Mouse (Mus musculus) C2C12 (cell line): ENCODE data around the gene Dhx38. TPM values are rescaled to one million over a fixed set of nuclear protein-coding genes. Genes with fewer than 3 reads are reported as not detected.

Experiments
- H3K27me3 ChIP-seq: one replicate; pipeline ENCODE4 v1.6.1; 2011; ENCODE audit not compliant: control insufficient read depth, insufficient read depth, insufficient read length
- H3K36me3 ChIP-seq: one replicate; pipeline ENCODE4 v1.6.1; 2011; ENCODE audit not compliant: control insufficient read depth, insufficient read depth
- H3K4me3 ChIP-seq: one replicate; pipeline ENCODE4 v1.5.1; 2011; ENCODE audit warnings: mild to moderate bottlenecking, control low read depth; ENCODE audit not compliant: poor library complexity, insufficient read depth, severe bottlenecking
- H3K79me2 ChIP-seq: one replicate; pipeline ENCODE4 v1.6.1; 2011; ENCODE audit not compliant: control insufficient read depth, insufficient read depth
- H3K79me3 ChIP-seq: one replicate; pipeline ENCODE4 v1.6.1; 2011; ENCODE audit warnings: low read depth, control low read depth
- H3ac ChIP-seq: one replicate; pipeline ENCODE3; 2011; ENCODE audit warnings: low read depth; ENCODE audit not compliant: control insufficient read depth, insufficient read length
- CEBPB ChIP-seq: IDR thresholded peaks from one replicate; pipeline ENCODE4 v1.6.1; 2011; ENCODE audit warnings: low read depth, mild to moderate bottlenecking, control low read depth, moderate library complexity
- CTCF ChIP-seq: IDR thresholded peaks from one replicate; pipeline ENCODE4 v1.5.1; 2011; ENCODE audit not compliant: control insufficient read depth, insufficient read depth, insufficient read length
- FOSL1 ChIP-seq: IDR thresholded peaks from one replicate; pipeline ENCODE4 v1.8.0; 2011; ENCODE audit warnings: mild to moderate bottlenecking, low read length; ENCODE audit not compliant: poor library complexity, insufficient read depth, severe bottlenecking
- MAX ChIP-seq: IDR thresholded peaks from one replicate; pipeline ENCODE4 v1.6.1; 2011; ENCODE audit warnings: mild to moderate bottlenecking, control low read depth
- MYOD1 ChIP-seq: IDR thresholded peaks from one replicate; pipeline ENCODE4 v1.6.1; 2011; ENCODE audit warnings: low read depth; ENCODE audit not compliant: control insufficient read depth, insufficient read length
- MYOG ChIP-seq: IDR thresholded peaks from one replicate; pipeline ENCODE4 v1.6.1; 2011; ENCODE audit not compliant: control insufficient read depth, insufficient read length; ENCODE audit errors: extremely low read depth
- USF1 ChIP-seq: IDR thresholded peaks from one replicate; pipeline ENCODE4 v1.6.1; 2011; ENCODE audit warnings: low read depth, mild to moderate bottlenecking, control low read depth, moderate library complexity
- polyA plus RNA-seq: library from polyadenylated mRNA; unstranded; fragments of >200 nt; fragmentation: generic; extraction: Trizol; gene quantifications from one replicate; pipeline ENCODE4 v1.2.1, GENCODE M21; 2012; ENCODE audit warnings: missing spikeins

Gene Dhx38
- polyA plus RNA-seq, 1 experiment, result 30.5 TPM

GRCm38 (mm10) chr8:109536703-109537102, 29.0 kb downstream of the Dhx38 start:
- Histone ChIP-seq H3ac (no peak overlapping the region), H3K4me3 (no peak overlapping the region), H3K79me3 (no peaks in the 10 kb centered on the region), H3K79me2 (no peaks in the 10 kb centered on the region), H3K27me3 (peaks cover 20% of the 10 kb centered on the region), H3K36me3 (no peaks in the 10 kb centered on the region)
- TF ChIP-seq CTCF (peak; percentile 71), MAX (no peak)

- Histone ChIP-seq H3K79me2 (no peaks in the 10 kb centered on the region), H3ac (no peak overlapping the region), H3K36me3 (no peaks in the 10 kb centered on the region), H3K4me3 (no peak overlapping the region), H3K27me3 (peaks cover 25% of the 10 kb centered on the region), H3K79me3 (no peaks in the 10 kb centered on the region)
- no peak for TF ChIP-seq MYOD1
- no peak for TF ChIP-seq MAX
- no peak for TF ChIP-seq CEBPB
- no peak for TF ChIP-seq CTCF
- TF ChIP-seq MYOG, result no peak
- no peak for TF ChIP-seq FOSL1
- TF ChIP-seq USF1, result no peak
Measured at GRCm38 (mm10) chr8:109535140-109535990, 30.3 kb downstream of the Dhx38 start.

GRCm38 (mm10) chr8:109524008-109524407, 41.7 kb downstream of the Dhx38 start:
- TF ChIP-seq CEBPB (no peak), FOSL1 (no peak), MAX (no peak), MYOD1 (no peak), USF1 (no peak), CTCF (no peak), MYOG (no peak)
- H3ac ChIP-seq, result no peak overlapping the region
- H3K27me3 ChIP-seq, result peaks cover 16% of the 10 kb centered on the region
- no peak overlapping the region for H3K4me3 ChIP-seq
- H3K79me2 ChIP-seq, result no peaks in the 10 kb centered on the region
- no peaks in the 10 kb centered on the region for H3K79me3 ChIP-seq
- no peaks in the 10 kb centered on the region for H3K36me3 ChIP-seq

- Histone ChIP-seq H3K4me3 (no peak overlapping the region), H3ac (no peak overlapping the region), H3K36me3 (no peaks in the 10 kb centered on the region), H3K27me3 (peaks cover 16% of the 10 kb centered on the region), H3K79me2 (no peaks in the 10 kb centered on the region), H3K79me3 (no peaks in the 10 kb centered on the region)
- TF ChIP-seq CEBPB (no peak), MAX (no peak), USF1 (no peak)
Measured at GRCm38 (mm10) chr8:109505560-109505959, 60.1 kb downstream of the Dhx38 start.

- no peaks in the 10 kb centered on the region for H3K36me3 ChIP-seq
- TF ChIP-seq MAX (no peak), MYOD1 (no peak), USF1 (no peak), CEBPB (no peak), CTCF (no peak), MYOG (no peak), FOSL1 (no peak)
Measured at GRCm38 (mm10) chr8:109503566-109503965, 62.1 kb downstream of the Dhx38 start.

GRCm38 (mm10) chr8:109499009-109499717, 66.5 kb downstream of the Dhx38 start:
- no peak for TF ChIP-seq MYOG
- no peak for TF ChIP-seq CTCF
- TF ChIP-seq USF1, result no peak
- TF ChIP-seq MYOD1, result no peak
- TF ChIP-seq FOSL1, result no peak
- no peak for TF ChIP-seq MAX
- TF ChIP-seq CEBPB, result no peak
- Histone ChIP-seq H3K79me2 (no peaks in the 10 kb centered on the region), H3ac (no peak overlapping the region), H3K27me3 (no peaks in the 10 kb centered on the region), H3K79me3 (no peaks in the 10 kb centered on the region), H3K36me3 (no peaks in the 10 kb centered on the region), H3K4me3 (no peak overlapping the region)

More at GRCm38 (mm10) chr8:109503566-109503965, 62.1 kb downstream of the Dhx38 start:
- H3K79me2 ChIP-seq, result no peaks in the 10 kb centered on the region
- no peak overlapping the region for H3K4me3 ChIP-seq
- H3K27me3 ChIP-seq, result peaks cover 7% of the 10 kb centered on the region
- H3ac ChIP-seq, result no peak overlapping the region
- H3K79me3 ChIP-seq, result no peaks in the 10 kb centered on the region

Other genes with a start within 250 kb of the Dhx38 start
- gene Pmfbp1, start 71.8 kb downstream of the Dhx38 start, polyA plus RNA-seq, result not detected
- 7.5 TPM for gene Txnl4b, start within 50 bp of the Dhx38 start, polyA plus RNA-seq
- gene Hp, start 13.3 kb upstream of the Dhx38 start, polyA plus RNA-seq, result not detected
- 21.9 TPM for gene Dhodh, start 42.8 kb upstream of the Dhx38 start, polyA plus RNA-seq
- not detected for gene Pkd1l3, start 48.7 kb upstream of the Dhx38 start, polyA plus RNA-seq
- 49.7 TPM for gene Ist1, start 127.4 kb upstream of the Dhx38 start, polyA plus RNA-seq
- gene Zfp821, start 139.7 kb upstream of the Dhx38 start, polyA plus RNA-seq, result 9.9 TPM
- gene Atxn1l, start 171.9 kb upstream of the Dhx38 start, polyA plus RNA-seq, result 12.0 TPM
- gene Ap1g1, start 212.7 kb upstream of the Dhx38 start, polyA plus RNA-seq, result 25.6 TPM